Mouse (Mus musculus) bone marrow, adult 2 months (tissue): ENCODE data around the gene Ear14.
"Not testable (repeated sequence)": the region's sequence is repeated elsewhere in the genome, so short reads cannot be mapped to it uniquely, and the experiment has no call there.

ENCODE experiments used
- CTCF ChIP-seq: fragments of 200-500 bp; IDR thresholded peaks from 2 replicates; pipeline ENCODE4 v1.5.1; 2011; ENCODE audit warnings: low read length, control low read depth; ENCODE audit not compliant: control insufficient read depth, insufficient read depth
- POLR2A ChIP-seq: fragments of 200-500 bp; IDR thresholded peaks from 2 replicates; pipeline ENCODE4 v1.6.1; 2011; ENCODE audit warnings: low read depth, mild to moderate bottlenecking, control low read depth, low read length, borderline replicate concordance; ENCODE audit not compliant: control insufficient read depth

DNA sequence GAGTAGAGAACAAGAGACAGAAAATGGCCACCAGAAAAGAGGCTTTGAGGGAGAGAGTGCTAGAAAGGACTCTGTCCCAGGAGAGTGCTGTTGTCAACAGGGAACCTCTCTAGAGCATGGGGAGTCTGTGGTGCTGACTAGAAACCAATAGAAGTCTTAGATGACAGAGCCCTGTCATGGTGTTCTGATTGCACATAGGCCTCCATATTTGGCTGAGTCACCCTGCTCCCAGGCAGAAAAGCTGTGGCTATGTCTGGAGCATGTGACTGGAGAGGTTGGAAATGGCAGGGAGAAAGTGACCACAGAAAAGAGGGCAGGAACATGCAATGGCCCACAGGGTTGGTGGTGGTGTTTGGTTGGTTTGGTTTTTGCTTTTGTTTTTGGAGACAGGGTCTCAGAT lies 49.0 kb downstream of the Ear14 start:
- not testable (repeated sequence) for TF ChIP-seq POLR2A, CTCF
